Mouse (Mus musculus) hindbrain, embryonic 16.5 days (tissue): ENCODE measurements around the gene Add3. TPM values are rescaled to one million over a fixed set of nuclear protein-coding genes. Genes with fewer than 3 reads are reported as not detected.

Experiments used
- ATAC-seq: fragments of 200-750 bp; cut with Nextera tagmentation; 2 replicates; pipeline ENCODE4 v1.8.0; 2017; ENCODE audit warnings: moderate TSS enrichment, moderate library complexity
- H3K27ac ChIP-seq: fragments of 300-500 bp; sonication (generic); 2 replicates; pipeline ENCODE4 v1.5.1; 2014; ENCODE audit warnings: low read depth, mild to moderate bottlenecking, control low read depth, low read length, moderate library complexity
- H3K27me3 ChIP-seq: fragments of 300-500 bp; sonication (generic); replicated peaks from 2 replicates; pipeline ENCODE4 v1.6.1; 2014; ENCODE audit warnings: low read length; ENCODE audit not compliant: control insufficient read depth, insufficient read depth
- H3K36me3 ChIP-seq: fragments of 300-500 bp; sonication (generic); 2 replicates; pipeline ENCODE4 v1.6.1; 2014; ENCODE audit warnings: mild to moderate bottlenecking, low read length, moderate library complexity, mixed read lengths; ENCODE audit not compliant: control insufficient read depth, insufficient read depth
- H3K4me1 ChIP-seq: fragments of 300-500 bp; sonication (generic); 2 replicates; pipeline ENCODE4 v1.6.1; 2014; ENCODE audit warnings: low read depth, low read length; ENCODE audit not compliant: control insufficient read depth, insufficient read depth
- H3K4me2 ChIP-seq: fragments of 300-500 bp; sonication (generic); 2 replicates; pipeline ENCODE4 v1.6.1; 2014; ENCODE audit warnings: mild to moderate bottlenecking, low read length, control low read depth, moderate library complexity
- H3K4me3 ChIP-seq: fragments of 300-500 bp; sonication (generic); 2 replicates; pipeline ENCODE4 v1.5.1; 2014; ENCODE audit warnings: mild to moderate bottlenecking, low read length, control low read depth, moderate library complexity
- H3K9ac ChIP-seq: fragments of 300-500 bp; sonication (generic); 2 replicates; pipeline ENCODE4 v1.6.1; 2014; ENCODE audit warnings: low read depth, mild to moderate bottlenecking, control low read depth, low read length, moderate library complexity
- H3K9me3 ChIP-seq: fragments of 300-500 bp; sonication (generic); 2 replicates; pipeline ENCODE4 v1.6.1; 2014; ENCODE audit warnings: mild to moderate bottlenecking, low read length, moderate library complexity; ENCODE audit not compliant: control insufficient read depth
- WGBS: fragments of 180-500 bp; shearing (Covaris S2); extraction: QIAGEN DNeasy Blood & Tissue Kit; methylation state at CpG from one replicate; pipeline ENCODE4 v1.1.7; 2014; 5-methylcytosine and 5-hydroxymethylcytosine counted together
- polyA plus RNA-seq: library from polyadenylated mRNA; unstranded; fragments of >200 nt; fragmentation: Nextera tagmentation; extraction: Ambion mirVana; gene quantifications from 2 replicates; pipeline ENCODE4 v1.2.1, GENCODE M21; 2015

The Add3 gene
- polyA plus RNA-seq, 1 experiment from 2014 or later = 51.6 TPM

GRCm38 (mm10) chr19:53193964-53194582 lies 53.8 kb downstream of the Add3 start:
- Histone ChIP-seq H3K9ac (no peak overlapping the region), H3K27me3 (no peaks in the 10 kb centered on the region), H3K4me1 (no peaks in the 10 kb centered on the region), H3K4me2 (no peak overlapping the region), H3K36me3 (no peaks in the 10 kb centered on the region), H3K27ac (no peak overlapping the region), H3K4me3 (no peak overlapping the region), H3K9me3 (no peaks in the 10 kb centered on the region)
- no peak for ATAC-seq
- 60% methylated on average over 11 of the region's 11 CpGs for WGBS

GRCm38 (mm10) chr19:53194751-53195520 lies 54.7 kb downstream of the Add3 start:
- H3K4me3 ChIP-seq = no peak overlapping the region
- ATAC-seq = no peak
- H3K27ac ChIP-seq = no peak overlapping the region
- H3K9ac ChIP-seq = no peak overlapping the region
- H3K9me3 ChIP-seq = no peaks in the 10 kb centered on the region
- no peaks in the 10 kb centered on the region for H3K4me1 ChIP-seq
- no peaks in the 10 kb centered on the region for H3K36me3 ChIP-seq
- WGBS = 58% methylated on average over 9 of the region's 9 CpGs
- no peaks in the 10 kb centered on the region for H3K27me3 ChIP-seq
- H3K4me2 ChIP-seq = no peak overlapping the region

GRCm38 (mm10) chr19:53196961-53197360 lies 56.7 kb downstream of the Add3 start:
- Histone ChIP-seq H3K27ac (no peak overlapping the region), H3K27me3 (no peaks in the 10 kb centered on the region), H3K4me1 (no peaks in the 10 kb centered on the region), H3K4me2 (no peak overlapping the region), H3K36me3 (no peaks in the 10 kb centered on the region), H3K9ac (no peak overlapping the region), H3K9me3 (no peaks in the 10 kb centered on the region), H3K4me3 (no peak overlapping the region)
- no peak for ATAC-seq
- 94% methylated on average over 10 of the region's 10 CpGs for WGBS

- Histone ChIP-seq H3K9me3 (no peaks in the 10 kb centered on the region), H3K4me3 (no peak overlapping the region), H3K4me1 (no peaks in the 10 kb centered on the region), H3K27me3 (no peaks in the 10 kb centered on the region), H3K9ac (no peak overlapping the region), H3K36me3 (no peaks in the 10 kb centered on the region), H3K4me2 (no peak overlapping the region), H3K27ac (no peak overlapping the region)
- ATAC-seq = no peak
- 85% methylated on average over 7 of the region's 7 CpGs for WGBS
Measured at GRCm38 (mm10) chr19:53197766-53198165, 57.5 kb downstream of the Add3 start.

GRCm38 (mm10) chr19:53198706-53199572 lies 58.7 kb downstream of the Add3 start:
- H3K9me3 ChIP-seq = no peaks in the 10 kb centered on the region
- no peak overlapping the region for H3K4me2 ChIP-seq
- 86% methylated on average over 17 of the region's 17 CpGs for WGBS
- no peaks in the 10 kb centered on the region for H3K27me3 ChIP-seq
- no peak overlapping the region for H3K4me3 ChIP-seq
- ATAC-seq = no peak
- H3K9ac ChIP-seq = no peak overlapping the region
- no peak overlapping the region for H3K27ac ChIP-seq
- no peaks in the 10 kb centered on the region for H3K36me3 ChIP-seq
- H3K4me1 ChIP-seq = no peaks in the 10 kb centered on the region

GRCm38 (mm10) chr19:53199711-53200110 lies 59.5 kb downstream of the Add3 start:
- Histone ChIP-seq H3K9ac (no peak overlapping the region), H3K36me3 (no peaks in the 10 kb centered on the region), H3K9me3 (no peaks in the 10 kb centered on the region), H3K4me2 (no peak overlapping the region), H3K27ac (no peak overlapping the region), H3K27me3 (no peaks in the 10 kb centered on the region), H3K4me1 (no peaks in the 10 kb centered on the region), H3K4me3 (no peak overlapping the region)
- 93% methylated on average over 9 of the region's 9 CpGs for WGBS
- ATAC-seq = no peak

GRCm38 (mm10) chr19:53202116-53202515 lies 61.9 kb downstream of the Add3 start:
- no peak overlapping the region for H3K4me2 ChIP-seq
- H3K36me3 ChIP-seq = no peaks in the 10 kb centered on the region
- H3K4me1 ChIP-seq = no peaks in the 10 kb centered on the region
- no peaks in the 10 kb centered on the region for H3K9me3 ChIP-seq
- H3K4me3 ChIP-seq = no peak overlapping the region
- ATAC-seq = no peak
- H3K27ac ChIP-seq = no peak overlapping the region
- 80% methylated on average over 1 of the region's 1 CpGs for WGBS
- no peaks in the 10 kb centered on the region for H3K27me3 ChIP-seq
- no peak overlapping the region for H3K9ac ChIP-seq

GRCm38 (mm10) chr19:53206986-53207385 lies 66.7 kb downstream of the Add3 start:
- no peak for ATAC-seq
- no peak overlapping the region for H3K4me2 ChIP-seq
- no peaks in the 10 kb centered on the region for H3K9me3 ChIP-seq
- H3K9ac ChIP-seq = no peak overlapping the region
- no peak overlapping the region for H3K4me3 ChIP-seq
- H3K36me3 ChIP-seq = no peaks in the 10 kb centered on the region
- H3K4me1 ChIP-seq = no peaks in the 10 kb centered on the region
- H3K27me3 ChIP-seq = no peaks in the 10 kb centered on the region
- no peak overlapping the region for H3K27ac ChIP-seq
- WGBS = 97% methylated on average over 2 of the region's 2 CpGs

- WGBS = 88% methylated on average over 7 of the region's 7 CpGs
- H3K9me3 ChIP-seq = no peaks in the 10 kb centered on the region
- no peaks in the 10 kb centered on the region for H3K27me3 ChIP-seq
- H3K4me2 ChIP-seq = no peak overlapping the region
- no peak overlapping the region for H3K27ac ChIP-seq
- no peaks in the 10 kb centered on the region for H3K4me1 ChIP-seq
- H3K36me3 ChIP-seq = no peaks in the 10 kb centered on the region
- no peak overlapping the region for H3K4me3 ChIP-seq
- no peak for ATAC-seq
- no peak overlapping the region for H3K9ac ChIP-seq
Measured at GRCm38 (mm10) chr19:53208830-53209229, 68.6 kb downstream of the Add3 start.
